Mouse (Mus musculus) intestine, embryonic 14.5 days (tissue): ENCODE results near the gene Cbr4. TPM values are rescaled to one million over a fixed set of nuclear protein-coding genes. Genes with fewer than 3 reads are reported as not detected.

Experiments used
- ATAC-seq: fragments of 200-750 bp; cut with Nextera tagmentation; replicated peaks from 2 replicates; pipeline ENCODE4 v1.8.0; 2017; ENCODE audit warnings: low read depth, moderate number of reproducible peaks, moderate TSS enrichment, moderate library complexity; ENCODE audit not compliant: low FRiP score, low TSS enrichment
- DNase-seq: peaks from one replicate; pipeline ENCODE4 v3.0.0-alpha.2; 2018; ENCODE audit warnings: low spot score
- H3K27ac ChIP-seq: fragments of 300-500 bp; sonication (generic); 2 replicates; pipeline ENCODE4 v1.5.1; 2014; ENCODE audit warnings: low read depth, mild to moderate bottlenecking, control low read depth
- H3K27me3 ChIP-seq: fragments of 300-500 bp; sonication (generic); replicated peaks from 2 replicates; pipeline ENCODE4 v1.6.1; 2014; ENCODE audit warnings: low read length, control low read depth; ENCODE audit not compliant: control insufficient read depth, insufficient read depth
- H3K36me3 ChIP-seq: fragments of 300-500 bp; sonication (generic); 2 replicates; pipeline ENCODE4 v1.6.1; 2014; ENCODE audit warnings: low read length, control low read depth; ENCODE audit not compliant: control insufficient read depth, insufficient read depth
- H3K4me1 ChIP-seq: fragments of 300-500 bp; sonication (generic); replicated peaks from 2 replicates; pipeline ENCODE4 v1.6.1; 2014; ENCODE audit warnings: low read length, control low read depth, mixed read lengths; ENCODE audit not compliant: control insufficient read depth, insufficient read depth
- H3K4me2 ChIP-seq: fragments of 300-500 bp; sonication (generic); 2 replicates; pipeline ENCODE4 v1.6.1; 2014; ENCODE audit warnings: low read length
- H3K4me3 ChIP-seq: fragments of 300-500 bp; sonication (generic); 2 replicates; pipeline ENCODE4 v1.5.1; 2014; ENCODE audit warnings: low read depth, low read length, control low read depth, mixed read lengths
- H3K9ac ChIP-seq: fragments of 300-500 bp; sonication (generic); 2 replicates; pipeline ENCODE4 v1.6.1; 2014; ENCODE audit warnings: mild to moderate bottlenecking, low read length
- H3K9me3 ChIP-seq: fragments of 300-500 bp; sonication (generic); 2 replicates; pipeline ENCODE4 v1.6.1; 2016; ENCODE audit warnings: low read length, control low read depth; ENCODE audit not compliant: control insufficient read depth
- WGBS: fragments of 180-500 bp; shearing (Covaris S2); extraction: QIAGEN DNeasy Blood & Tissue Kit; methylation state at CpG from one replicate; pipeline ENCODE4 v1.1.7; 2014; 5-methylcytosine and 5-hydroxymethylcytosine counted together
- polyA plus RNA-seq: library from polyadenylated mRNA; unstranded; fragments of >200 nt; fragmentation: Nextera tagmentation; extraction: Ambion mirVana; gene quantifications from 2 replicates; pipeline ENCODE4 v1.2.1, GENCODE M21; 2014

Gene Cbr4
- polyA plus RNA-seq, 1 experiment from 2014 or later, result 34.2 TPM

- Histone ChIP-seq H3K4me1 (peaks cover 10% of the 10 kb centered on the region), H3K27me3 (no peaks in the 10 kb centered on the region), H3K36me3 (peaks cover 87% of the 10 kb centered on the region), H3K4me2 (no peak overlapping the region), H3K9ac (no peak overlapping the region), H3K4me3 (no peak overlapping the region), H3K9me3 (no peaks in the 10 kb centered on the region), H3K27ac (0 out of 2 replicates have a peak overlapping the region, but pooled peaks have one; percentile 8)
- no peak for ATAC-seq
- DNase-seq, result no peak
- WGBS, result 79% methylated on average over 6 of the region's 6 CpGs
Observed at GRCm38 (mm10) chr8:61528642-61529041, 41.1 kb downstream of the Cbr4 start.

GRCm38 (mm10) chr8:61531944-61532795, 44.6 kb downstream of the Cbr4 start:
- no peak for DNase-seq
- ATAC-seq, result no peak
- Histone ChIP-seq H3K4me3 (no peak overlapping the region), H3K27ac (no peak overlapping the region), H3K9me3 (no peaks in the 10 kb centered on the region), H3K9ac (no peak overlapping the region), H3K27me3 (no peaks in the 10 kb centered on the region), H3K4me1 (peaks cover 10% of the 10 kb centered on the region), H3K36me3 (peaks cover 87% of the 10 kb centered on the region), H3K4me2 (no peak overlapping the region)
- WGBS, result 74% methylated on average over 22 of the region's 22 CpGs

GRCm38 (mm10) chr8:61532831-61533230, 45.3 kb downstream of the Cbr4 start:
- no peak overlapping the region for H3K4me3 ChIP-seq
- ATAC-seq, result no peak

GRCm38 (mm10) chr8:61533356-61533926, 45.9 kb downstream of the Cbr4 start:
- Histone ChIP-seq H3K27me3 (no peaks in the 10 kb centered on the region), H3K4me2 (no peak overlapping the region), H3K27ac (no peak overlapping the region), H3K9me3 (no peaks in the 10 kb centered on the region), H3K4me1 (peaks cover 10% of the 10 kb centered on the region), H3K9ac (no peak overlapping the region), H3K4me3 (no peak overlapping the region), H3K36me3 (peaks cover 87% of the 10 kb centered on the region)
- WGBS, result 57% methylated on average over 16 of the region's 16 CpGs
- ATAC-seq (no peak), DNase-seq (no peak)

More at GRCm38 (mm10) chr8:61532831-61533230, 45.3 kb downstream of the Cbr4 start:
- H3K9me3 ChIP-seq, result no peaks in the 10 kb centered on the region
- no peak overlapping the region for H3K9ac ChIP-seq
- H3K36me3 ChIP-seq, result peaks cover 87% of the 10 kb centered on the region
- WGBS, result 76% methylated on average over 5 of the region's 5 CpGs
- no peak overlapping the region for H3K27ac ChIP-seq
- peaks cover 10% of the 10 kb centered on the region for H3K4me1 ChIP-seq
- H3K27me3 ChIP-seq, result no peaks in the 10 kb centered on the region
- no peak for DNase-seq
- H3K4me2 ChIP-seq, result no peak overlapping the region

GRCm38 (mm10) chr8:61535472-61535871, 47.9 kb downstream of the Cbr4 start:
- Histone ChIP-seq H3K4me2 (no peak overlapping the region), H3K36me3 (peaks cover 83% of the 10 kb centered on the region), H3K9ac (no peak overlapping the region), H3K27ac (no peak overlapping the region), H3K4me3 (no peak overlapping the region), H3K27me3 (no peaks in the 10 kb centered on the region), H3K9me3 (no peaks in the 10 kb centered on the region), H3K4me1 (no peaks in the 10 kb centered on the region)
- DNase-seq (no peak), ATAC-seq (no peak)
- WGBS, result 81% methylated on average over 11 of the region's 11 CpGs

GRCm38 (mm10) chr8:61537471-61537870, 49.9 kb downstream of the Cbr4 start:
- ATAC-seq (no peak), DNase-seq (no peak)
- H3K36me3 ChIP-seq, result peaks cover 65% of the 10 kb centered on the region

GRCm38 (mm10) chr8:61539828-61540500, 52.4 kb downstream of the Cbr4 start:
- Histone ChIP-seq H3K4me3 (no peak overlapping the region), H3K36me3 (peaks cover 58% of the 10 kb centered on the region), H3K9ac (no peak overlapping the region), H3K4me2 (no peak overlapping the region), H3K27me3 (no peaks in the 10 kb centered on the region), H3K4me1 (peaks cover 8% of the 10 kb centered on the region; the same call in 1 of the 2 replicates), H3K9me3 (no peaks in the 10 kb centered on the region), H3K27ac (no peak overlapping the region)
- ATAC-seq (peak; percentile 62), DNase-seq (peak; percentile 96)
- WGBS, result 34% methylated on average over 7 of the region's 7 CpGs

More at GRCm38 (mm10) chr8:61537471-61537870, 49.9 kb downstream of the Cbr4 start:
- Histone ChIP-seq H3K27ac (no peak overlapping the region), H3K27me3 (no peaks in the 10 kb centered on the region), H3K4me1 (no peaks in the 10 kb centered on the region), H3K9me3 (no peaks in the 10 kb centered on the region), H3K4me3 (no peak overlapping the region), H3K4me2 (no peak overlapping the region), H3K9ac (no peak overlapping the region)
- 83% methylated on average over 5 of the region's 5 CpGs for WGBS

- no peak overlapping the region for H3K27ac ChIP-seq
- no peak overlapping the region for H3K4me3 ChIP-seq
- H3K9me3 ChIP-seq, result peaks cover 17% of the 10 kb centered on the region
- no peak overlapping the region for H3K9ac ChIP-seq
- ATAC-seq, result no peak
- H3K27me3 ChIP-seq, result no peaks in the 10 kb centered on the region
- peaks cover 56% of the 10 kb centered on the region for H3K36me3 ChIP-seq
- peaks cover 12% of the 10 kb centered on the region for H3K4me1 ChIP-seq
- H3K4me2 ChIP-seq, result no peak overlapping the region
- no peak for DNase-seq
- 74% methylated on average over 41 of the region's 41 CpGs for WGBS
Observed at GRCm38 (mm10) chr8:61549585-61549984, 62.1 kb downstream of the Cbr4 start.
